Mouse (Mus musculus) adrenal gland, adult (tissue): ENCODE results near the gene Fign.

Experiments used
- DNase-seq, 2 experiments: peaks; one replicate each; pipeline ENCODE4 v3.0.0; 2022 to 2023; ENCODE audit warnings: low spot score in 1 of 2; ENCODE audit not compliant: inconsistent age in 2 of 2

The Fign gene

DNA sequence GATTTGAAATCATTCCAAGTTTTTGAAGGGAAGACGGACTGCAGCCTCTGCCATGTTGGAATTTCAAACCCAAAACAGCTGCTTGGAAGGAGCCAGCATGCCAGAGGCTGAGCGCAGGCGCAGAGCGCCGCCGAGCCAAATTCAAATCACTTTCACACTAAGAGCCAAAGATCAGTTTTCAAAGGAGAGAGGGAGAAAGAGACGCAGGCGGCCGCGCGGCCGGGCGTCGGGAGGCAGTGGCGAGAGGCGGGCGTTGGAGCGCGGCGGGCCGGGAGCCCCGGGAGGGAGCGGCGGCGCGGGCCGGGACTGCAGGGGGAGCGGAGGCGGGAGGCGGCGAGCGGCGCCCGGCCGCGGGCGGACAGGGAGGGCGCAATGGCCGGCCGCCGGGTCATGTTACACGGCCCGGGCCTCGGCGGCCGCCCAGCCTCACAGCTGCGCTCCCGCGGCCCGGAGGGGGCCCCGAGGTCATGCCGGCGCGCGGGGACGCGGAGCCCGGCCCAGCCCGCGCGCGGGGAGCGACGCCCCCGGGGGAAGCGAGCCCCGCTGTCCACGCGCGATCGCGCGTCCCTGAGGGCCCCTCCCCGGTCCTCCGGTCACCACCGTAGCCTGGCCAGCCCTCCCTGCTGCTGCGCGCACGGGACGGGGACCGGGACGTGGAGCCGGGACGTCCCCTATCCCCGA is at the start of gene Fign:
Gene Fign (minus strand): TSS at position 102 of the 681 bp plus-strand sequence.
- peak; percentile 89 to 96 for DNase-seq

DNA sequence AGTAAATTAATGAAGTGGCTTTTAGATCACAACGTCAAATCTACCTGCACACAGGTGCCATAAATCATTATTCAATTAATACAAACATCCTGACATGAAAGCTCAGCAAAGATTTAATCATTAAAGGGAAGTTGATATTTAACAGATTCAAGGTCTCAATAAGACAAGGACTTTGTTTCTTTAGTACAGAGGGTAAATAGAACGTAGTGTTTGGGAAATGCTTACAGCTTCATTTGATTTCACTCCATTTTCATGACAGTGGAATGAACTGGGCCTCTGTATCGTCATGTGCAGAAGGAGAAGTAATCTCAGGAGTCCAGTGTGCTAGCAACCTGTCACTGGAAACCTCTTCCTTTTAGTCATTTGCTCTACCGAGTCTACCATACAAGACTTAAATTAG is 35.8 kb upstream of the Fign start:
- no peak for DNase-seq

DNA sequence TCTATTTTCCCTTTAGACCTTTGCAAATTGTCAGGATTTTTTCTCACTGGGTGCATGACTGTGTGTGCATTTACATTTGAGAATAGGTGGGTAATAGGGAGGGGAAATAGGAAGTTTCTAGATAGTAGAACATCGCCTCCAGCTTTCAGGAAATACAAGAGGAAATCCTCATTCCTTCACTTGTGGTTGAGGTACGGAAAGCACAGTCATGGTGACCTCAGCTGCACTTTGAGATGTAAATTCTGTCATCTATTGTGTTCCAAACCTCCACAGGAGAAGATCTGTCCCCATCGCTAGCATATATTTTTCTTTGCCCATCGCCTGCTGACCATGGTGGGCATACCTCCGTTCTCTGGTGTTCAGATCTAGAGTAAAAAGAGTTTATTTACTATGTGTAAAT is 22.7 kb upstream of the Fign start:
- no peak for DNase-seq

- no peak for DNase-seq
These were observed 18.8 kb upstream of the Fign start for GRCm38 (mm10) chr2:64116613-64117012.

- no peak for DNase-seq
These were observed 13.3 kb upstream of the Fign start for GRCm38 (mm10) chr2:64111133-64111532.

- DNase-seq = no peak
These were observed 12.0 kb upstream of the Fign start for GRCm38 (mm10) chr2:64109860-64110259.

GRCm38 (mm10) chr2:64108040-64108439 is 10.2 kb upstream of the Fign start:
- no peak for DNase-seq

GRCm38 (mm10) chr2:64098618-64099320 is 931 bp upstream of the Fign start:
- DNase-seq = peak; percentile 57 to 89

DNA sequence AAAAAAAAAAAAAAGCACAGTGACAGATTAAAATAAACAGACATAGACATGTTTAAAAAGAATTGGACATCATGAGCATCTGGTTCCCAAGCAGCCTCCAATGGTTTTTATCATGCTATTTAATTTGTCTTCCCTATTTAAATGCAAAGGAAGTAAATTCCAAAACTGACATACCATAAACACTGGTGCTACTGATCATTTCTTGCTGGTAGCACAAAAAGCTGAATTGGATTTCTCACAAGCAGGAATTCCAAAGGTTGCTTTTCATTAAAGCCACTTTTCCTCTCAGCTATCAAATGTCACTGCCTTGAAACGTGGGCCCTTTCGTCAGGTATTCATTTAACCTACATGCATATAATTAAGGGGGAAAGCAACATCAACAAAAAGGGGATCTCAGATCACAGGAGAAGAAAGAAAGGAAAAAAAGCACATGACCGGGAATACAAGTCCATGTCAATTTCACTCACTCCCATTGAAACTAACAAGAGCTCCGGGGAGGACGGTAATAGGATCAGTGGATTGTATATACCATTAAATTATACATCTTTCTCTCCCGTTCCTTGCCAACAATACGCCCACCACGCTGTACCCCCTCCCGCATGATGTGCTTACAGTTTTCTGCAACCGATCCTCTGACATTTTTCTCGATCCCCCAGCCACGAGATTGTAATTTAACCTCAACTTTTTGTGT is 972 bp downstream of the Fign start:
- DNase-seq = peak; percentile 22 to 82

DNA sequence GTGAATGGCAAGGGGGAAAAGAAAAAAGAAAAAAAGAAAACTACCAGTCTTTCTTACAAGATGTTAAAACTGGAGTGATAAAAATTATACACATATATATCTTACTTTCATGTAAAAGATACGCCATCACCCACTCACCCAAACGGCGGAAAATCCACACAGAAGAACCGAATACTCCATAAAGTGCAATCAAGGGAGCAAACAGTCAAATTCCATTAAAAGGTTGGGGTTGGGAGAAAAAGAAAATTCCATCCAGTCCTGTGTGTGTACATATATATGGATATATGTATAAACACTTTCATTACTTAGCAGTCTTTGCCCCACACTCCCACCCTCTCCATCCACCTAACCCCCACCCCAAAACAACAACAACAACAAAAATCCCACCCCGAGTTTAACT is 1.7 kb downstream of the Fign start:
- DNase-seq = peak in 1 of 2 experiments; percentile 66

- peak; percentile 34 to 83 for DNase-seq
These were observed 2.3 kb downstream of the Fign start for GRCm38 (mm10) chr2:64095561-64095960.

DNA sequence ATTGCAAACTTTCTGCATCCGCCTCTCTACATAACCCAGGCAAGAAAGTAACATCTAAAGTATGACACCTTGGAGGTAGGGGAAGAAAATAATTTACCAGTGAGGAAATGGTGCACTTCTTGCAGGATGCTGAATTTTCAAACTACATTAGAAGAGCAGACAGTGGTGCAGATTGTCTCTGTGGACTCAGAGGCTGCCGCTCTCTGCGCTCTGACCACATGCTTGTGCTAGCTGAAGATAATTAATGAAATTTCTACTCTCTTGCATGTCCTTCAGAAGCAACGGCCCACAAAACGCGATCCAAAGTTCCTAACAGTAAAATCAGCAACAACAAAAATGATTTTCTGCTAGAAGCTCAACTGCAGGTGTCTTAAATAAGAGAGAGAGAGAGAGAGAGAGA is 4.8 kb downstream of the Fign start:
- DNase-seq = peak; percentile 35 to 79

GRCm38 (mm10) chr2:64083853-64084427 is 13.9 kb downstream of the Fign start:
- no peak for DNase-seq

- no peak for DNase-seq
These were observed 18.1 kb downstream of the Fign start for GRCm38 (mm10) chr2:64079765-64080164.

DNA sequence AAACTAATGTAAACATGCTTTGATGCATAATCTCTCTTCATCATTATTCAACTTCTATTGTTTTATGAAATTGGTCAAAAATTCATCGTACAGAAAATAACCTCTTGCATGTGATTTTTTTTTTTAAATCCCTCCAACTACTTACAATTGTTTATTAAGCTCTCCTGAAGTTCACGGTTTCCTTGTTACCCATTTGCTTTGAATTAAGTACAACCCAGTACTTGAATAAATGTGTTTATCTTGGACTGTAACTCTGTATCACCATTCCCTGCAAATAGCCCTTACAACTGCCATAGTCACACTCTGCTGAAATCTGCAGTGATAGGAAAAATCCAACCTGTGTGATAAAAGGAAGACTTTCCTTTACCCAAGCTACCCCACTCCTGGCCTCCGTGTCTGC is 19.3 kb downstream of the Fign start:
- DNase-seq = no peak

DNA sequence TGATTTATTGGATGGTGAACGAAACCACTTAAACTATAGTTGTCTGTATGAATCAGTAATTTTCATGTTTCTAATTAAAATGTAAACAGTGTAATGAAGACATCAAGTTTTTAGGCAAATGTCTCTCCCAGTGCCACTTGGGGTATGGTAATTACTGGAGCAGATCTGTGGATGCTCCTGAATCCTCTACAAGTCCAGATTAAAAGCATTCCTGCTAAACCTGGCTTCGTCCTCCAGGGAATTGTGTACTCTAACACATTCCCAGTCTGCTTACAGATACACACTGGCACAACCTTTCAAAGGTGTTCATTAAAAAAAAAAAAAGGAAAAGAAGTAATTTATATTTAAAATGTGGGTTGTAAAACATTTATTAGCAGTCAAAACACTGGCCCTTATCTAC is 20.0 kb downstream of the Fign start:
- no peak for DNase-seq

DNA sequence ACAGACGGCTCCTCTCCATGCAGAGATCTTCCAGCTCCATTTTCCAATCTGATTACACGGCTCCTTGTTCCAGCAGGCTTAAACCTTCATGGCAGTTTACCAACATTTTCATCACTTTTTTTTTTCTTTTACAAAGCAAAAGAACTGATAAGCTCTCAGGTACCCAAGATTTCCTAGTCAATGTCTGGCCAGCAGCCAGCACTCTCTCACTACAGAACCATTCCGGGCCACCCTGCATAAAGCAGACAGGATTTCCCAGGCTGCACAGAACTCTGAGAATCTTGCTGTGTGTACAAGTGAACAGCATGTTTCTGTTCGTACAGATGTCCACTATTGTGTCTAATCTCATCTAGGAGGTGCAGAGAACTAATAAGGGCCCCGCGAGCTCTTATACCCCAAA is 22.0 kb downstream of the Fign start:
- DNase-seq = peak in 1 of 2 experiments; percentile 43

- DNase-seq = peak in 1 of 2 experiments; percentile 75
These were observed 23.0 kb downstream of the Fign start for GRCm38 (mm10) chr2:64074602-64075389.

- no peak for DNase-seq
These were observed 25.7 kb downstream of the Fign start for GRCm38 (mm10) chr2:64072158-64072557.

DNA sequence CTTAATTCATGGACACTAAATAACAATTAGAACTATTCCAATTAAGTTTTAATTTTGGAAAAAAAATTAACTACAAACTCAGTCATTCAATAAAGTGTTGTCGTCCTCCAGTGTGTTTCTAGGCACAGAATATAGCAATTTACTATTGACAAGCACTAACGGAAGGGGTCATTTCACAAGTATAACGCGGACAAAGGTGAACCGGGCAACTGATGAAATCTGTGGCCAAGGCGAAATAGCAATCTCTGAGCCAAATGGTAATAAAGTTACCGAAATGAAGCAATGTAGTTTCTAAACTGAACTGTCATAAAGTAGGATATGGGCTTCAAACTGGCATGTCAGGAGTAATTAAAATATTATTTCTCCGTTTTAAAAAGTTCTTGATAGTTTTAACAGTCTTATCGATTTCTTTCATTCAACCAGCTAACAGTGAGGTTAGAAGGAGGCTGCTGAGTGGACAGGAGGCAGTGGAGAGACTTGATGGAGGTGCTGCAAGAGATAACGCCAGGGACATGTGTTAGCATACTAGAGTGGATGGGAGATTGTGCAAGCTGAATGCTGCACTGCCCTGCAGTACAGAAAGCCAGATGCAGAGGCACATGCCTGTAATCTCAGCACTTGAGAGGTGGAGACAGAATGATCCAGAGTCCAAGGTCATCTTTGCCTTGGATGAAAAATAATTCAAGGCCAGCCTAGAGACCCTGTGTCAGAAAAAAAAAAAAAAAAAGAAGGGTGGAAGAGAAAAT is 27.7 kb downstream of the Fign start:
- peak in 1 of 2 experiments; percentile 47 for DNase-seq
